Mouse (Mus musculus) MEL (cell line): ENCODE data around the gene Slc22a23. TPM values are rescaled to one million over a fixed set of nuclear protein-coding genes. Genes with fewer than 3 reads are reported as not detected.
A peak's percentile ranks its signal among the peaks of the same experiment; 100 is the strongest.

ENCODE experiments used
- DNase-seq: peaks from one replicate; pipeline ENCODE4 v3.0.0; 2011; ENCODE audit warnings: low read depth, low spot score
- H3K27ac ChIP-seq: 2 replicates; pipeline ENCODE4 v1.5.1; 2012; ENCODE audit warnings: low read depth, mild to moderate bottlenecking, control low read depth, low read length, moderate library complexity; ENCODE audit not compliant: control insufficient read depth
- H3K27me3 ChIP-seq, 2 experiments: fragments of 150-350 bp in 1 of 2; sonication (generic) in 1 of 2; 2 replicates each; pipeline ENCODE4 v1.6.1; 2012; ENCODE audit warnings: low read length in 2 of 2, mild to moderate bottlenecking in 2 of 2, improper control_type of control experiment in 1 of 2, moderate library complexity in 1 of 2; ENCODE audit not compliant: insufficient read depth in 2 of 2, control insufficient read depth in 1 of 2
- H3K36me3 ChIP-seq, 2 experiments: 2 replicates each; pipeline ENCODE4 v1.6.1; 2012 to 2014; ENCODE audit warnings: low read length in 2 of 2, improper control_type of control experiment in 1 of 2, inconsistent platforms in 1 of 2, mild to moderate bottlenecking in 1 of 2; ENCODE audit not compliant: insufficient read depth in 2 of 2, control insufficient read depth in 1 of 2
- H3K4me1 ChIP-seq, 2 experiments: fragments of 150-350 bp in 1 of 2; sonication (generic) in 1 of 2; 2 replicates each; pipeline ENCODE4 v1.6.1; 2012; ENCODE audit warnings: low read length in 2 of 2, improper control_type of control experiment in 1 of 2, mild to moderate bottlenecking in 1 of 2; ENCODE audit not compliant: insufficient read depth in 2 of 2, control insufficient read depth in 1 of 2
- H3K4me3 ChIP-seq, 2 experiments: fragments of 150-350 bp in 1 of 2; sonication (generic) in 1 of 2; 2 replicates each; pipeline ENCODE4 v1.5.1; 2012; ENCODE audit warnings: low read depth in 2 of 2, low read length in 2 of 2, mild to moderate bottlenecking in 2 of 2, moderate library complexity in 2 of 2, control low read depth in 1 of 2, improper control_type of control experiment in 1 of 2; ENCODE audit not compliant: control insufficient read depth in 1 of 2, insufficient read depth in 1 of 2
- H3K79me2 ChIP-seq: 2 replicates; pipeline ENCODE4 v1.6.1; 2012; ENCODE audit warnings: mild to moderate bottlenecking, low read length, moderate library complexity; ENCODE audit not compliant: control insufficient read depth, poor library complexity, insufficient read depth
- H3K9ac ChIP-seq: 2 replicates; pipeline ENCODE4 v1.6.1; 2012; ENCODE audit warnings: low read depth, mild to moderate bottlenecking, control low read depth, low read length, moderate library complexity; ENCODE audit not compliant: control insufficient read depth, poor library complexity, severe bottlenecking
- H3K9me3 ChIP-seq: fragments of 150-350 bp; sonication (generic); replicated peaks from 2 replicates; pipeline ENCODE4 v1.6.1; 2012; ENCODE audit warnings: mild to moderate bottlenecking, low read length, improper control_type of control experiment, moderate library complexity; ENCODE audit not compliant: insufficient read depth
- BHLHE40 ChIP-seq: IDR thresholded peaks from 2 replicates; pipeline ENCODE4 v1.6.1; 2012; ENCODE audit warnings: low read depth, mild to moderate bottlenecking, inconsistent platforms, low read length, improper control_type of control experiment, borderline replicate concordance
- CHD1 ChIP-seq: IDR thresholded peaks from 2 replicates; pipeline ENCODE4 v1.6.1; 2012; ENCODE audit warnings: low read depth, mild to moderate bottlenecking, inconsistent platforms, low read length, improper control_type of control experiment
- CHD2 ChIP-seq: IDR thresholded peaks from 2 replicates; pipeline ENCODE4 v1.6.1; 2011; ENCODE audit warnings: low read length, improper control_type of control experiment
- CTCF ChIP-seq, 3 experiments: IDR thresholded peaks in 2 of 3; conservative IDR thresholded peaks in 1 of 3; 2 replicates each; pipeline ENCODE4 v1.5.1; 2011 to 2012; ENCODE audit warnings: low read length in 3 of 3, low read depth in 2 of 3, mild to moderate bottlenecking in 2 of 3, improper control_type of control experiment in 1 of 3, inconsistent platforms in 1 of 3, mixed read lengths in 1 of 3, moderate library complexity in 1 of 3; ENCODE audit not compliant: control insufficient read depth in 1 of 3, insufficient read depth in 1 of 3, poor library complexity in 1 of 3, severe bottlenecking in 1 of 3
- E2F4 ChIP-seq: IDR thresholded peaks from 2 replicates; pipeline ENCODE4 v1.6.1; 2011; ENCODE audit warnings: low read depth, low read length, improper control_type of control experiment, borderline replicate concordance
- EP300 ChIP-seq, 2 experiments: IDR thresholded peaks; 2 replicates each; pipeline ENCODE4 v1.6.1; 2011; ENCODE audit warnings: improper control_type of control experiment in 2 of 2, low read length in 2 of 2, low read depth in 1 of 2, mild to moderate bottlenecking in 1 of 2
- ETS1 ChIP-seq: IDR thresholded peaks from 2 replicates; pipeline ENCODE4 v1.6.1; 2012; ENCODE audit warnings: low read depth, mild to moderate bottlenecking, inconsistent platforms, low read length, improper control_type of control experiment, moderate library complexity
- GABPA ChIP-seq: IDR thresholded peaks from 2 replicates; pipeline ENCODE4 v1.6.1; 2012; ENCODE audit warnings: low read depth, mild to moderate bottlenecking, inconsistent platforms, low read length, improper control_type of control experiment, moderate library complexity
- GATA1 ChIP-seq: IDR thresholded peaks from 2 replicates; pipeline ENCODE4 v1.6.1; 2011; ENCODE audit warnings: low read depth, low read length, improper control_type of control experiment
- HCFC1 ChIP-seq: IDR thresholded peaks from 2 replicates; pipeline ENCODE4 v1.6.1; 2012; ENCODE audit warnings: low read depth, mild to moderate bottlenecking, inconsistent platforms, low read length, improper control_type of control experiment, moderate library complexity
- KAT2A ChIP-seq: conservative IDR thresholded peaks from 2 replicates; pipeline ENCODE4 v1.6.1; 2012; ENCODE audit warnings: low read depth, low read length, improper control_type of control experiment, inconsistent platforms
- MAX ChIP-seq: IDR thresholded peaks from 2 replicates; pipeline ENCODE4 v1.6.1; 2011; ENCODE audit warnings: low read length, improper control_type of control experiment
- MAZ ChIP-seq: IDR thresholded peaks from 2 replicates; pipeline ENCODE4 v1.6.1; 2012; ENCODE audit warnings: low read depth, mild to moderate bottlenecking, inconsistent platforms, low read length, improper control_type of control experiment
- MXI1 ChIP-seq: IDR thresholded peaks from 2 replicates; pipeline ENCODE4 v1.6.1; 2011; ENCODE audit warnings: mild to moderate bottlenecking, low read depth, low read length, improper control_type of control experiment
- MYB ChIP-seq: IDR thresholded peaks from 2 replicates; pipeline ENCODE4 v1.6.1; 2011; ENCODE audit warnings: mild to moderate bottlenecking, low read depth, low read length, improper control_type of control experiment
- MYC ChIP-seq: IDR thresholded peaks from 2 replicates; pipeline ENCODE4 v1.6.1; 2011; ENCODE audit warnings: low read depth, mild to moderate bottlenecking, low read length, improper control_type of control experiment, moderate library complexity
- NELFE ChIP-seq: IDR thresholded peaks from 2 replicates; pipeline ENCODE4 v1.6.1; 2011; ENCODE audit warnings: low read depth, low read length, improper control_type of control experiment
- NRF1 ChIP-seq: IDR thresholded peaks from 2 replicates; pipeline ENCODE4 v1.6.1; 2014; ENCODE audit warnings: low read depth, mild to moderate bottlenecking, inconsistent platforms, low read length, improper control_type of control experiment, moderate library complexity; ENCODE audit not compliant: poor library complexity, insufficient read depth, severe bottlenecking
- POLR2A ChIP-seq, 2 experiments: IDR thresholded peaks; 2 replicates each; pipeline ENCODE4 v1.6.1; 2011 to 2012; ENCODE audit warnings: low read length in 2 of 2, mild to moderate bottlenecking in 2 of 2, control low read depth in 1 of 2, improper control_type of control experiment in 1 of 2, low read depth in 1 of 2, moderate library complexity in 1 of 2; ENCODE audit not compliant: control insufficient read depth in 1 of 2, insufficient read depth in 1 of 2, poor library complexity in 1 of 2
- POLR2AphosphoS5 ChIP-seq: IDR thresholded peaks from 2 replicates; pipeline ENCODE4 v1.6.1; 2012; ENCODE audit warnings: low read depth, borderline replicate concordance, mild to moderate bottlenecking, inconsistent platforms, low read length, moderate library complexity, mixed read lengths
- RAD21 ChIP-seq: IDR thresholded peaks from 2 replicates; pipeline ENCODE4 v1.6.1; 2011; ENCODE audit warnings: mild to moderate bottlenecking, low read depth, low read length, improper control_type of control experiment
- RCOR1 ChIP-seq: IDR thresholded peaks from 2 replicates; pipeline ENCODE4 v1.6.1; 2012; ENCODE audit warnings: low read depth, mild to moderate bottlenecking, inconsistent platforms, low read length, improper control_type of control experiment
- SMC3 ChIP-seq: IDR thresholded peaks from 2 replicates; pipeline ENCODE4 v1.6.1; 2011; ENCODE audit warnings: low read depth, low read length, improper control_type of control experiment
- TAL1 ChIP-seq: IDR thresholded peaks from 2 replicates; pipeline ENCODE4 v1.6.1; 2012; ENCODE audit warnings: mild to moderate bottlenecking, inconsistent platforms, low read length, moderate library complexity, mixed read lengths
- TBP ChIP-seq: IDR thresholded peaks from 2 replicates; pipeline ENCODE4 v1.8.0; 2011; ENCODE audit warnings: low read depth, low read length, improper control_type of control experiment
- TCF12 ChIP-seq: IDR thresholded peaks from 2 replicates; pipeline ENCODE4 v1.6.1; 2014; ENCODE audit warnings: low read depth, mild to moderate bottlenecking, inconsistent platforms, low read length, improper control_type of control experiment, moderate library complexity
- ZC3H11A ChIP-seq: IDR thresholded peaks from 2 replicates; pipeline ENCODE4 v1.6.1; 2012; ENCODE audit warnings: low read depth, mild to moderate bottlenecking, inconsistent platforms, low read length, improper control_type of control experiment
- ZKSCAN1 ChIP-seq: IDR thresholded peaks from 2 replicates; pipeline ENCODE4 v1.6.1; 2012; ENCODE audit warnings: low read depth, mild to moderate bottlenecking, inconsistent platforms, low read length, improper control_type of control experiment, moderate library complexity
- ZMIZ1 ChIP-seq: IDR thresholded peaks from 2 replicates; pipeline ENCODE4 v1.6.1; 2012; ENCODE audit warnings: low read depth, mild to moderate bottlenecking, inconsistent platforms, low read length, improper control_type of control experiment, moderate library complexity
- ZNF384 ChIP-seq: IDR thresholded peaks from 2 replicates; pipeline ENCODE4 v1.6.1; 2012; ENCODE audit warnings: low read depth, mild to moderate bottlenecking, inconsistent platforms, low read length, improper control_type of control experiment
- polyA plus RNA-seq, 2 experiments: library from polyadenylated mRNA; stranded (reverse) in 1 of 2; unstranded in 1 of 2; fragments of >175 nt in 1 of 2; fragments of >200 nt in 1 of 2; gene quantifications; 2 replicates each; pipeline versions ENCODE4 v1.2.1 to v1.2.4; 2012; ENCODE audit warnings: low replicate concordance in 2 of 2, low read depth in 1 of 2; ENCODE audit not compliant: insufficient read length in 2 of 2, insufficient read depth in 1 of 2, missing spikeins in 1 of 2
- total RNA-seq: library from RNA; depleted of rRNA; stranded (reverse); fragments of 300-350 nt; gene quantifications from 2 replicates; pipeline ENCODE4 v1.2.3, GENCODE M21; 2012

The Slc22a23 gene
- total and polyA plus RNA-seq, 3 experiments = 22.2 to 24.3 TPM; not detected in 1

DNA sequence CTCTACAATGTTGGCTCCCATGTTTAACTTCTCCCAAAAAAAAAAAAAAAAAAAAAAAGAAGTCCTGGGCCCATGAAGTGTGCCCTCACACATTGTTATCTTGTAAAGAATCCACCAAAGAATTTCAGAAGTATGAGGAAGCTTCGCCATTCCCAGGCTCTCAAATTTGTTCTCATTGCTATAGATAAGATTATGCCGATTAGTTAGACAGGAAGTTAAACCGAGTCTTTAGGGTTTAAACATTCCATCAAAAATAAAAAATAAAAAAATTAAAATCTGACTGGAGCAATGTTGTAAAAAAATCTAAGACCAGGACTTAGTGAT is 36.4 kb downstream of the Slc22a23 start:
- Histone ChIP-seq H3K9me3 (no peaks in the 10 kb centered on the region), H3K79me2 (peaks cover 20% of the 10 kb centered on the region), H3K9ac (no peak overlapping the region), H3K27me3 (no peaks in the 10 kb centered on the region), H3K4me1 (peaks cover 39 to 42% of the 10 kb centered on the region in 2 experiments), H3K27ac (no peak overlapping the region), H3K36me3 (peaks cover 6 to 50% of the 10 kb centered on the region in 2 experiments), H3K4me3 (no peak overlapping the region)
- DNase-seq = no peak
- TF ChIP-seq GABPA = no peak
- TF ChIP-seq ZC3H11A = no peak
- no peak for TF ChIP-seq CHD1
- TF ChIP-seq KAT2A = no peak
- peak; percentile 41; the same call in 1 of the 2 replicates for TF ChIP-seq ETS1
- no peak for TF ChIP-seq TBP
- TF ChIP-seq RAD21 = no peak
- TF ChIP-seq RCOR1 = no peak
- 0 out of 2 replicates have a peak, but pooled peaks have one; percentile 3 for TF ChIP-seq TCF12
- TF ChIP-seq E2F4 = no peak
- no peak for TF ChIP-seq MYB
- TF ChIP-seq NELFE = no peak
- no peak for TF ChIP-seq CTCF (IDR thresholded peaks at IDR 0.05 in 2 of 3, conservative IDR thresholded peaks at IDR 0.05 in 1 of 3; ENCODE audit: control insufficient read depth in 1 of 3, insufficient read depth in 1 of 3, low read depth in 2 of 3, low read length in 3 of 3, poor library complexity in 1 of 3, severe bottlenecking in 1 of 3)
- TF ChIP-seq ZMIZ1 = no peak
- TF ChIP-seq TAL1 = no peak
- TF ChIP-seq EP300 (IDR thresholded peaks at IDR 0.05; ENCODE audit: low read depth in 1 of 2, low read length in 2 of 2) = peak in 1 of 2 experiments; percentile 57; a peak in 3 of 4 replicates
- TF ChIP-seq POLR2AphosphoS5 = no peak
- TF ChIP-seq MXI1 = no peak
- TF ChIP-seq MAX = no peak
- TF ChIP-seq MAZ = no peak
- TF ChIP-seq BHLHE40 = no peak
- TF ChIP-seq ZKSCAN1 = no peak
- no peak for TF ChIP-seq MYC
- TF ChIP-seq CHD2 = no peak
- no peak for TF ChIP-seq POLR2A (IDR thresholded peaks at IDR 0.05; ENCODE audit: control insufficient read depth in 1 of 2, insufficient read depth in 1 of 2, low read depth in 1 of 2, low read length in 2 of 2, poor library complexity in 1 of 2)
- no peak for TF ChIP-seq NRF1
- no peak for TF ChIP-seq HCFC1
- peak; percentile 92 for TF ChIP-seq ZNF384
- TF ChIP-seq GATA1 = peak; percentile 70; the same call in 1 of the 2 replicates
- no peak for TF ChIP-seq SMC3
